Mouse (Mus musculus): Measurements from ENCODE around the gene Olfr598. TPM values are rescaled to one million over a fixed set of nuclear protein-coding genes. Genes with fewer than 3 reads are reported as not detected.

Gene Olfr598
- not detected for polyA plus RNA-seq (2017; shearing (Covaris generic))

DNA sequence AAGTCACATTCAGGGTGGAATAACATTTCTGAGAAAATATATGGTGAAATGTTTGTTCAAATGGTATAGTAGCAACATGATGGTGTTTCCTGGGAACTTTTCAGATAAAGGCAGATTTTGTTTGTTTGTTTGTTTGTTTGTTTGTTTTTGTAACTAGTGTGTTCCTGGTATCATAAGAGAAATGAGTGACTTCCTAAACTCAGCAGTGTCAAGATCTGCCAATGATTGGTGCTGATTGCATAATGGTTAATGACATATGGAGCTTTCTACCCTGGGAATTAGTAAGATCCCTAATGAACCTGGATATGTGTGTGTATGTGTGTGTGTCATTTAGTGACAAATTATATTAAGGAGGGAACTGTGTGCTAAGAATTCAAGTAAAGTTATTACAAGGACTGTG is at the start of gene Olfr598:
Gene Olfr598, plus strand, starts transcription at position 301 of the 400 bp plus-strand sequence.

DNA sequence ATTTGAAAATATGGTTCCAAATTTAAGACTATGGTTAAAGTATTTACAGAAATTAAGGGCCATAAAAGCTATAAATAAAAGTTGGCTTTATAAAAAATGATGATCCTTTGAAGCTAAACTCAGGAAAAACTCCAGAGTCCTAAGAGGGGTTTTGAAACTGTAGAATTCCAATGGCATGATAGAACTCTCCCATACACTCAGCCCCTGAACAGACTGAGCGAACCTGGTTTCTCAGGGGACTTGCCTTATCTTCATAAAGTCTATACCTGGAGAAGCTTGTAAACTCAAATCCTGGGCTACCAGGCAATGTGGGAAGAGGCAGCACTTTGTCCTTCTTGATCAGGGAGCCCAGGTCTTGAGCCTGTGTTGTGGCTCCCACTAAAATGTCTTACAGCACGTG is 18.0 kb upstream of the Olfr598 start, which contains the start of gene Olfr596:
Gene Olfr596, plus strand, starts transcription at position 301 of the 400 bp plus-strand sequence.

DNA sequence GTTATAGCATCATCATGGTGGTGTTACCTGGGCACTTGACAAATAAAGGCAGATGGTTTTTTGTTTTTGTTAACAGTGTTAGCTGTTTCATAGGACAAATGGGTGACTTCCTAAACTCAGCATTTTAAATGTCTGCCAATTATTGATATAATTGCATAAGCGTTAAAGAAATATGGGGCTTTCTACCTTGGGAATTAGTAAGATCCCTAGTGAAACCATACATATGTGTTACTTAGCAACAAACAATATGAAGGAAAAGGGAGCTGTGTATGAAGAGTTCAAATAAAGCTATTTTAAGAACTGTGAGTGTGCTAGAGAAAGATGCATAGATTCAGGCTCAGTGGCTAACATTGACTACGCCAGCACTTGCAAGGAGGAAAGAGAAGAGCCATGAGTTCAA is 7.4 kb upstream of the Olfr598 start, which contains the start of gene Olfr597:
Gene Olfr597, plus strand, starts transcription at position 301 of the 400 bp plus-strand sequence.

DNA sequence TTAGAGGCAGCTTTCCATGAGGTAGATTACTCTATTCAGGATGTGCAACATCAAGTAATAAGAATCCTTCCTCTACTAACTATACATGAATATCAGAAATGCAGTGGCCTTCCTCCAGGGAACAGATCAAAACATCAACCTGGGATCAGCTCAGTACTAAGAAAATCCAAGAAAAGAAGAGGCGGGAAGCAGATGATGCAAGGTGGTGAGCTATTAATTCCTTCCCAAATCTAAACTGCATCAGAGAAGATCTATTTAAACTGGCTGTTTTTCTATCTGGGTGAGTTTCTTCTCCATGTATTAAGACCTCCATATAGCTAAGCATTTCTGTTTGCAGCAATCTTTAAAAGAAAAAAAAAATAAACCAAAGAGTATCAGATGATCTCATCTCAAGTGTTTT is 12.2 kb downstream of the Olfr598 start, which contains the start of gene Olfr599:
Gene Olfr599, plus strand, starts transcription at position 301 of the 400 bp plus-strand sequence.

DNA sequence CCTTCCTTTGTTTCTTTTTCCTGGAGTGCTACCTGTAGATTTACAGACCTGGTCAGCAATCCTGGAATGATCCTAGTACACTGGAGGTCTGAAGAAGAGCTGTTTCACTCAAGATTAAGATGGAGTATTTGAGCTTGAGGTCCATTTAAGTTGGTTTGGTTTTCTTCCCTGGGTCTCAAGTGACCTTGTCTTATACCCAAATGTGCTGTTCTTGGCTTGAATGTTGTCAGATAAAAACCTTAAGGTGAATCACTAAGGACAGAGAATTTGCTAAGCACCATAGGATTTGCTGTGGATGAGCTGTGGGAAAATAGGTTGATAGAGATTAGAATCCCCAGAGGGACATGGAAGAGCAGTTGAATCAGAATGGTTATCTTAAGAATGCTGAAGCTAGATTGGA is 26.2 kb downstream of the Olfr598 start, which contains the start of gene Olfr600:
Gene Olfr600, minus strand, starts transcription at position 101 of the 400 bp plus-strand sequence.

DNA sequence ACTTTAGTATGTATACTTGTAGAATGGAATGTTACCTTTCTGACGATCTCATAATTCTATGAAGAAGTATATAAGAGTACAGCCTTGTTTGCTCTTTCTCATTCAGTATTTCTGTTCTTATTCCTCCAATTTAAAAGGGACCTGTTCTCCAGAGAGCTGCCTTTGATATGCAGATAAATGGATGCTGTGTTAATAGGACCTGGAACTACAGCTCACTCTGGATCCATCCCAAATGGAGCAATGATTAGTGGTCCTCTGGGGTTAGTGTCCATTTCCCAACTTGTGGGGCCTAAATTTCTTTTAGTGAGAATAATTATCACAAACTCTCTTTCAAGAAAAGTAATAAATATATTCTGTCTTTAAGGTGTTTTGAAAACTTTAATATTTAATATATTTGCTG is 39.2 kb downstream of the Olfr598 start, which contains the start of gene Olfr601:
Gene Olfr601, minus strand, starts transcription at position 101 of the 400 bp plus-strand sequence.

Other genes with a start within 250 kb of the Olfr598 start
- not detected for gene Olfr584, start 241.7 kb upstream of the Olfr598 start, polyA plus RNA-seq (2017; shearing (Covaris generic))
- gene Olfr585, start 225.8 kb upstream of the Olfr598 start, polyA plus RNA-seq (2017; shearing (Covaris generic)), result not detected
- gene Olfr586, start 197.9 kb upstream of the Olfr598 start, polyA plus RNA-seq (2017; shearing (Covaris generic)), result not detected
- not detected for gene Olfr588-ps1, start 182.7 kb upstream of the Olfr598 start, polyA plus RNA-seq (2017; shearing (Covaris generic))
- gene Olfr589, start 167.2 kb upstream of the Olfr598 start, polyA plus RNA-seq (2017; shearing (Covaris generic)), result not detected
- gene Olfr591, start 145.2 kb upstream of the Olfr598 start, polyA plus RNA-seq (2017; shearing (Covaris generic)), result 0.11 TPM
- 0.06 TPM for gene Olfr592, start 138.8 kb upstream of the Olfr598 start, polyA plus RNA-seq (2017; shearing (Covaris generic))
- not detected for gene Olfr593, start 111.7 kb upstream of the Olfr598 start, polyA plus RNA-seq (2017; shearing (Covaris generic))
- gene Olfr594, start 106.6 kb upstream of the Olfr598 start, polyA plus RNA-seq (2017; shearing (Covaris generic)), result 0.12 TPM
- not detected for gene Usp17ld, start 71.1 kb upstream of the Olfr598 start, polyA plus RNA-seq (2017; shearing (Covaris generic))
- 0.27 TPM for gene Olfr596, start 17.9 kb upstream of the Olfr598 start, polyA plus RNA-seq (2017; shearing (Covaris generic))
- gene Olfr597, start 7.3 kb upstream of the Olfr598 start, polyA plus RNA-seq (2017; shearing (Covaris generic)), result not detected
- gene Olfr599, start 12.3 kb downstream of the Olfr598 start, polyA plus RNA-seq (2017; shearing (Covaris generic)), result not detected
- not detected for gene Olfr600, start 26.1 kb downstream of the Olfr598 start, polyA plus RNA-seq (2017; shearing (Covaris generic))
- not detected for gene Olfr601, start 39.1 kb downstream of the Olfr598 start, polyA plus RNA-seq (2017; shearing (Covaris generic))
- not detected for gene Olfr603, start 62.6 kb downstream of the Olfr598 start, polyA plus RNA-seq (2017; shearing (Covaris generic))
- gene Usp17lc, start 91.5 kb downstream of the Olfr598 start, polyA plus RNA-seq (2017; shearing (Covaris generic)), result not detected
- gene Olfr605, start 121.9 kb downstream of the Olfr598 start, polyA plus RNA-seq (2017; shearing (Covaris generic)), result not detected
- gene Olfr606, start 125.5 kb downstream of the Olfr598 start, polyA plus RNA-seq (2017; shearing (Covaris generic)), result not detected
- 0.09 TPM for gene Olfr607, start 140.6 kb downstream of the Olfr598 start, polyA plus RNA-seq (2017; shearing (Covaris generic))
- gene Olfr608, start 146.3 kb downstream of the Olfr598 start, polyA plus RNA-seq (2017; shearing (Covaris generic)), result not detected
- not detected for gene Olfr609, start 174.5 kb downstream of the Olfr598 start, polyA plus RNA-seq (2017; shearing (Covaris generic))
- not detected for gene Olfr610, start 188.6 kb downstream of the Olfr598 start, polyA plus RNA-seq (2017; shearing (Covaris generic))
- gene Olfr611, start 197.3 kb downstream of the Olfr598 start, polyA plus RNA-seq (2017; shearing (Covaris generic)), result not detected
- gene Olfr612, start 219.1 kb downstream of the Olfr598 start, polyA plus RNA-seq (2017; shearing (Covaris generic)), result not detected
- gene Olfr613, start 224.5 kb downstream of the Olfr598 start, polyA plus RNA-seq (2017; shearing (Covaris generic)), result not detected
- not detected for gene Olfr615, start 232.5 kb downstream of the Olfr598 start, polyA plus RNA-seq (2017; shearing (Covaris generic))
- not detected for gene Olfr616, start 245.6 kb downstream of the Olfr598 start, polyA plus RNA-seq (2017; shearing (Covaris generic))
- not detected for gene Olfr617, start 249.5 kb downstream of the Olfr598 start, polyA plus RNA-seq (2017; shearing (Covaris generic))

Data from effector memory CD4-positive, alpha-beta T cell, adult 5 months (primary cell).